Mouse (Mus musculus) forebrain, postnatal 0 days (tissue): ENCODE results near the gene Gemin6. TPM values are rescaled to one million over a fixed set of nuclear protein-coding genes. Genes with fewer than 3 reads are reported as not detected.
"Not testable (repeated sequence)": the region's sequence is repeated elsewhere in the genome, so short reads cannot be mapped to it uniquely, and the experiment has no call there.

Source experiments
- ATAC-seq: fragments of 200-750 bp; cut with Nextera tagmentation; 2 replicates; pipeline ENCODE4 v1.8.0; 2017; ENCODE audit warnings: mild to moderate bottlenecking, moderate library complexity
- DNase-seq: peaks from one replicate; pipeline ENCODE4 v3.0.0-alpha.2; 2015
- H3K27ac ChIP-seq: fragments of 300-500 bp; sonication (generic); 2 replicates; pipeline ENCODE4 v1.5.1; 2014; ENCODE audit warnings: low read depth, mild to moderate bottlenecking, antibody characterized with exemption, low read length, moderate library complexity, mixed read lengths
- H3K27me3 ChIP-seq: fragments of 300-500 bp; sonication (generic); 2 replicates; pipeline ENCODE4 v1.6.1; 2014; ENCODE audit warnings: mild to moderate bottlenecking, low read length, mixed read lengths; ENCODE audit not compliant: insufficient read depth
- H3K36me3 ChIP-seq: fragments of 300-500 bp; sonication (generic); 2 replicates; pipeline ENCODE4 v1.6.1; 2014; ENCODE audit warnings: mild to moderate bottlenecking, moderate library complexity; ENCODE audit not compliant: insufficient read depth
- H3K4me1 ChIP-seq: fragments of 300-500 bp; sonication (generic); 2 replicates; pipeline ENCODE4 v1.6.1; 2014; ENCODE audit warnings: antibody characterized with exemption; ENCODE audit not compliant: insufficient read depth
- H3K4me2 ChIP-seq: fragments of 300-500 bp; sonication (generic); 2 replicates; pipeline ENCODE4 v1.6.1; 2014; ENCODE audit warnings: low read depth, mild to moderate bottlenecking, moderate library complexity
- H3K4me3 ChIP-seq: fragments of 300-500 bp; sonication (generic); 2 replicates; pipeline ENCODE4 v1.5.1; 2014; ENCODE audit warnings: low read depth, low read length, mixed read lengths
- H3K9ac ChIP-seq: fragments of 300-500 bp; sonication (generic); 2 replicates; pipeline ENCODE4 v1.6.1; 2014; ENCODE audit warnings: mild to moderate bottlenecking
- H3K9me3 ChIP-seq: fragments of 300-500 bp; sonication (generic); 2 replicates; pipeline ENCODE4 v1.6.1; 2016; ENCODE audit warnings: low read length
- CTCF ChIP-seq: sonication (generic); IDR thresholded peaks from 2 replicates; pipeline ENCODE4 v1.5.1; 2016; ENCODE audit warnings: antibody characterized with exemption, control low read depth, low read depth
- WGBS: fragments of 180-500 bp; shearing (Covaris S2); extraction: QIAGEN DNeasy Blood & Tissue Kit; methylation state at CpG from one replicate; pipeline ENCODE4 v1.1.7; 2014; 5-methylcytosine and 5-hydroxymethylcytosine counted together
- polyA plus RNA-seq: library from polyadenylated mRNA; unstranded; fragments of >200 nt; fragmentation: Nextera tagmentation; extraction: Ambion mirVana; gene quantifications from 2 replicates; pipeline ENCODE4 v1.2.1, GENCODE M21; 2015
- total RNA-seq: library from RNA; depleted of rRNA; stranded (reverse); fragments of >200 nt; gene quantifications from 2 replicates; pipeline ENCODE4 v1.2.3, GENCODE M21; 2014; rRNA removed

Gene Gemin6
- total and polyA plus RNA-seq, 2 experiments from 2014 or later: 14.0 to 24.9 TPM

DNA sequence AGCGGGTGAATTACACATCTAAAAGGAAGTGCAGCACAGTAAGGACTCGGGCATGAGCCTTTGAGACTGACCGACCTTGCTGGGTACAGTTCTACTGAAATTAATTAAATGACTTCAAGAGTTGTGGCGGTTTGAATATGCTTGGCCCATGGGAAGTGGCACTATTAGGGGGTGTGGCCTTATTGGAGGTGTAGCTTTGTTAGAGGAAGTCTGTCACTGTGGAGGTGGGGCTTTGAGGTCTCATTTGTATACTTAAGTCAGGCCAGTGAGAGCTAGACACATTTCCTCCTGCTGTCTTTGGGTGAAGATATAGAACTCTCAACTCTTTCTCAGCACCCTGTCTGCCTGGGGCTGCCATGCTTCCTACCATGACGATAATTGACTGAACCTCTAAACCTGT lies 30.2 kb downstream of the Gemin6 start:
- DNase-seq: no peak
- Histone ChIP-seq H3K36me3 (peaks cover 87% of the 10 kb centered on the region), H3K9me3 (no peaks in the 10 kb centered on the region), H3K4me3 (no peak overlapping the region), H3K9ac (no peak overlapping the region), H3K27ac (no peak overlapping the region), H3K4me2 (no peak overlapping the region), H3K4me1 (no peaks in the 10 kb centered on the region), H3K27me3 (no peaks in the 10 kb centered on the region)
- no peak for ATAC-seq
- 92% methylated on average over 5 of the region's 5 CpGs for WGBS
- TF ChIP-seq CTCF: no peak

DNA sequence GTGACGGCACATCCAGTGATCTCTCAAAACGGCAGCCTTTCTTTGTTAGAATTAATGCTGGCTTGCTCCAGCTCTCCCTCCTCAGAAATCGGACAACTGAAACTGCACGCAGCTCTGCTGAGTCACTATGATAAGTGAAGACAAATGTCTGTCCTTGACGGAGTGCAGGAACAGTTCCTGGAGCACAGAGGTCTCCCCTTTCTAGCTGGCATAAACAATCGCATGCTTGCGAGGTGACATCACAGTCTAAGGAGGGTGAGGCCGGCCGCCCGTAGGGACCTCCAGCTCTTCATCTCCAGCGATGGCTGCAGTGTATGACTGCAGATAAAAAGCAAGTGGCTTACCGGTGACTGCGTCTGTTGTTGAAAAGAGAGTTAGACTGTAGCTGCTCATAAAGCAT lies 31.0 kb downstream of the Gemin6 start:
- no peak overlapping the region for H3K27ac ChIP-seq
- no peak overlapping the region for H3K4me3 ChIP-seq
- H3K9me3 ChIP-seq: no peaks in the 10 kb centered on the region
- no peak overlapping the region for H3K4me2 ChIP-seq
- WGBS: 56% methylated on average over 13 of the region's 13 CpGs
- ATAC-seq (no peak), DNase-seq (no peak)
- no peaks in the 10 kb centered on the region for H3K4me1 ChIP-seq
- no peaks in the 10 kb centered on the region for H3K27me3 ChIP-seq
- no peak overlapping the region for H3K9ac ChIP-seq
- H3K36me3 ChIP-seq: peaks cover 87% of the 10 kb centered on the region
- TF ChIP-seq CTCF: no peak

DNA sequence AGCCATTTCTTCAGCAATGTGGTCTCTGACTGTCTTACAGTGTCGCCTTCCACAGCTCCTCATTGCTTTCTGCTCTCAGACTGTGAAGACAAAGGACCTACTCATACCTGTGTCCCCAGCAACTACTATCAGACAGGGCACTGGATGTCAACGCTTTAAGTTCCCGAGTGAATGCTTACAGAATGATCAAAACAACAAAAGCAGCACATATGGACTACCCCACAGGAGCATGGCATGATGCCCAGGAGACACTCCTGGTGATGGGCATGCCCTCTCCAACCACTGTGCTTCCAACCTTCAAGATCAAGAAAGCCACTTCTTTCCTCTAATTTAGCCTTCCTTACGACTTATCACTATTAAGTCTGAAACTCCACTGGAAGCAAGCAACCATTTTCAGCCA lies 42.8 kb downstream of the Gemin6 start:
- H3K27me3 ChIP-seq: no peaks in the 10 kb centered on the region
- no peak overlapping the region for H3K27ac ChIP-seq
- no peak for TF ChIP-seq CTCF
- 90% methylated on average over 4 of the region's 4 CpGs for WGBS
- H3K9me3 ChIP-seq: no peaks in the 10 kb centered on the region
- no peaks in the 10 kb centered on the region for H3K4me1 ChIP-seq
- H3K9ac ChIP-seq: no peak overlapping the region
- no peak overlapping the region for H3K4me3 ChIP-seq
- no peak for DNase-seq
- no peak for ATAC-seq
- no peak overlapping the region for H3K4me2 ChIP-seq
- H3K36me3 ChIP-seq: peaks cover 84% of the 10 kb centered on the region

DNA sequence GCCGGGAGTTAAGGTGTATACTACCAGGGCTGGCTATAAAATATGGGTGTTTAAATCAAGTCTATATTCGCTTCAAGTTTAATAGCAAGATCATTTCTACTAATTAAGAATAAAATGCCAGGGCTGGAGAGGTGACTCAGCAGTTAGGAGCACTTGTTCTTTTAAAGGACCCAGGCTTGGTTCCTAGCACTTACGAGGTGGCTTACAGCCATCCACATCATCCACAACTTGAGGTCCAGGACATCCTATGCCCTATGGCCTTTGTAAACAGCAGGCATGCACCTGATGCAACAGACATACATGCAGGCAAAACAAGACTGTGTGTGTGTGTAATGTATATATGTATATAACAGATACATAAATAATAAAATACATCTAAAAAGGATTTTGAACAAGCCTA lies 43.9 kb downstream of the Gemin6 start:
- no peak overlapping the region for H3K27ac ChIP-seq
- H3K27me3 ChIP-seq: no peaks in the 10 kb centered on the region
- DNase-seq: no peak
- H3K4me2 ChIP-seq: no peak overlapping the region
- no peak for ATAC-seq
- no peak for TF ChIP-seq CTCF
- H3K4me3 ChIP-seq: no peak overlapping the region
- peaks cover 85% of the 10 kb centered on the region for H3K36me3 ChIP-seq
- no peaks in the 10 kb centered on the region for H3K4me1 ChIP-seq
- no peaks in the 10 kb centered on the region for H3K9me3 ChIP-seq
- WGBS: 97% methylated on average over 3 of the region's 3 CpGs
- no peak overlapping the region for H3K9ac ChIP-seq

- H3K9ac ChIP-seq, H3K4me1 ChIP-seq, H3K4me3 ChIP-seq, H3K27ac ChIP-seq, H3K9me3 ChIP-seq, H3K4me2 ChIP-seq, DNase-seq, H3K27me3 ChIP-seq, ATAC-seq: not testable (repeated sequence)
- peaks cover 84% of the 10 kb centered on the region for H3K36me3 ChIP-seq
- 96% methylated on average over 7 of the region's 7 CpGs for WGBS
These were observed 46.4 kb downstream of the Gemin6 start for GRCm38 (mm10) chr17:80270622-80271021.

Other genes starting within 250 kb of the Gemin6 start
- gene Hnrnpll, start 162.1 kb upstream of the Gemin6 start, total RNA-seq: 60.2 and 67.6 TPM in 2 replicates
- 42.3 and 49.7 TPM in 2 replicates for gene Hnrnpll, start 162.1 kb upstream of the Gemin6 start, polyA plus RNA-seq
- gene Galm, start 97.0 kb upstream of the Gemin6 start, total RNA-seq: 2.0 and 2.2 TPM in 2 replicates
- gene Galm, start 97.0 kb upstream of the Gemin6 start, polyA plus RNA-seq: 1.7 and 2.0 TPM in 2 replicates
- gene Srsf7, start 17.1 kb upstream of the Gemin6 start, total RNA-seq: 228 and 253 TPM in 2 replicates
- gene Srsf7, start 17.1 kb upstream of the Gemin6 start, polyA plus RNA-seq: 251 and 279 TPM in 2 replicates
- 0.15 and 0.43 TPM in 2 replicates for gene Ttc39d, start 17.0 kb upstream of the Gemin6 start, total RNA-seq
- gene Ttc39d, start 17.0 kb upstream of the Gemin6 start, polyA plus RNA-seq: 0.05 and 0.19 TPM in 2 replicates
- gene Morn2, start 65.8 kb downstream of the Gemin6 start, total RNA-seq: 26.4 and 33.2 TPM in 2 replicates
- gene Morn2, start 65.8 kb downstream of the Gemin6 start, polyA plus RNA-seq: 42.2 and 47.8 TPM in 2 replicates
- gene Dhx57, start 66.0 kb downstream of the Gemin6 start, total RNA-seq: 72.1 and 72.4 TPM in 2 replicates
- gene Dhx57, start 66.0 kb downstream of the Gemin6 start, polyA plus RNA-seq: 26.1 and 33.7 TPM in 2 replicates
- 1.5 and 6.2 TPM in 2 replicates for gene Arhgef33, start 83.0 kb downstream of the Gemin6 start, total RNA-seq
- 1.6 and 1.8 TPM in 2 replicates for gene Arhgef33, start 83.0 kb downstream of the Gemin6 start, polyA plus RNA-seq
- not detected in 2 replicates for gene Gm10190, start 149.1 kb downstream of the Gemin6 start, total RNA-seq
- 3.5 and 3.9 TPM in 2 replicates for gene Gm10190, start 149.1 kb downstream of the Gemin6 start, polyA plus RNA-seq